Mouse (Mus musculus): ENCODE data around the gene Shisa5.

- TF ChIP-seq POLR2AphosphoS2 (IDR thresholded peaks at IDR 0.05; ENCODE audit: insufficient read length, low read depth) = no peak
- no peak for TF ChIP-seq TCF12 (IDR thresholded peaks at IDR 0.05; ENCODE audit: insufficient read depth, poor library complexity, severe bottlenecking)
- TF ChIP-seq USF1 (IDR thresholded peaks at IDR 0.05; ENCODE audit: low read depth) = no peak
- no peak for TF ChIP-seq MYOD1 (IDR thresholded peaks at IDR 0.05; ENCODE audit: control insufficient read depth in 1 of 3, insufficient read length in 2 of 3, low read depth in 2 of 3)
- TF ChIP-seq CEBPB (IDR thresholded peaks at IDR 0.05; ENCODE audit: insufficient read depth, poor library complexity, severe bottlenecking) = no peak
- TF ChIP-seq POLR2A (IDR thresholded peaks at IDR 0.05; ENCODE audit: insufficient read length, low read depth) = no peak
- TF ChIP-seq SRF (IDR thresholded peaks at IDR 0.05; ENCODE audit: control insufficient read depth, insufficient read length, low read depth) = no peak
- no peak for TF ChIP-seq MYOG (IDR thresholded peaks at IDR 0.05; ENCODE audit: control insufficient read depth in 1 of 3, insufficient read depth in 1 of 3, insufficient read length in 2 of 3, low read depth in 2 of 3)
- no peak for TF ChIP-seq MAX (IDR thresholded peaks at IDR 0.05; ENCODE audit: low read depth)
Observed at GRCm38 (mm10) chr9:109097831-109098230, 59.5 kb downstream of the Shisa5 start.
